Mouse (Mus musculus) stomach, embryonic 15.5 days (tissue): Measurements from ENCODE around the gene Pbrm1. TPM values are rescaled to one million over a fixed set of nuclear protein-coding genes. Genes with fewer than 3 reads are reported as not detected.

Experiments
- ATAC-seq: fragments of 200-750 bp; cut with Nextera tagmentation; 2 replicates; pipeline ENCODE4 v1.8.0; 2017; ENCODE audit warnings: low read depth, moderate number of reproducible peaks, moderate TSS enrichment; ENCODE audit not compliant: insufficient read depth, low FRiP score
- H3K27ac ChIP-seq: fragments of 300-500 bp; sonication (generic); 2 replicates; pipeline ENCODE4 v1.5.1; 2015; ENCODE audit warnings: mild to moderate bottlenecking, inconsistent platforms
- H3K27me3 ChIP-seq: fragments of 300-500 bp; sonication (generic); replicated peaks from 2 replicates; pipeline ENCODE4 v1.6.1; 2015; ENCODE audit warnings: inconsistent platforms
- H3K36me3 ChIP-seq: fragments of 300-500 bp; sonication (generic); 2 replicates; pipeline ENCODE4 v1.6.1; 2015; ENCODE audit warnings: inconsistent platforms
- H3K4me1 ChIP-seq: fragments of 300-500 bp; sonication (generic); 2 replicates; pipeline ENCODE4 v1.6.1; 2015; ENCODE audit warnings: inconsistent platforms
- H3K4me2 ChIP-seq: fragments of 300-500 bp; sonication (generic); 2 replicates; pipeline ENCODE4 v1.6.1; 2015; ENCODE audit warnings: mild to moderate bottlenecking, inconsistent platforms
- H3K4me3 ChIP-seq: fragments of 300-500 bp; sonication (generic); replicated peaks from 2 replicates; pipeline ENCODE4 v1.5.1; 2015; ENCODE audit warnings: inconsistent platforms
- H3K9ac ChIP-seq: fragments of 300-500 bp; sonication (generic); 2 replicates; pipeline ENCODE4 v1.6.1; 2015; ENCODE audit warnings: inconsistent platforms
- H3K9me3 ChIP-seq: fragments of 300-500 bp; sonication (generic); 2 replicates; pipeline ENCODE4 v1.6.1; 2016; ENCODE audit warnings: inconsistent platforms
- WGBS: fragments of 180-500 bp; shearing (Covaris S2); methylation state at CpG from one replicate; pipeline ENCODE4 v1.1.7; 2015; 5-methylcytosine and 5-hydroxymethylcytosine counted together
- polyA plus RNA-seq: library from polyadenylated mRNA; unstranded; fragments of >200 nt; fragmentation: Nextera tagmentation; extraction: Ambion mirVana; gene quantifications from 2 replicates; pipeline ENCODE4 v1.2.1, GENCODE M21; 2015

Gene Pbrm1
- polyA plus RNA-seq, 1 experiment from 2014 or later = 109 TPM

- 0 out of 2 replicates have a peak overlapping the region, but pooled peaks have one; percentile 4 for H3K4me2 ChIP-seq
- H3K9ac ChIP-seq = no peak overlapping the region
- no peak overlapping the region for H3K4me3 ChIP-seq
- H3K27ac ChIP-seq = no peak overlapping the region
- no peaks in the 10 kb centered on the region for H3K9me3 ChIP-seq
- H3K36me3 ChIP-seq = no peaks in the 10 kb centered on the region
- H3K4me1 ChIP-seq = 0 out of 2 replicates have a peak, but pooled peaks cover 2% of the 10 kb centered on the region
- H3K27me3 ChIP-seq = no peaks in the 10 kb centered on the region
- peak; percentile 28; the same call in 1 of the 2 replicates for ATAC-seq
- WGBS = 61% methylated on average over 27 of the region's 27 CpGs
These were observed 141.5 kb downstream of the Pbrm1 start for GRCm38 (mm10) chr14:31160196-31161150.

GRCm38 (mm10) chr14:31161191-31161590 lies 142.3 kb downstream of the Pbrm1 start:
- Histone ChIP-seq H3K4me1 (0 out of 2 replicates have a peak, but pooled peaks cover 4% of the 10 kb centered on the region), H3K27me3 (no peaks in the 10 kb centered on the region), H3K36me3 (no peaks in the 10 kb centered on the region), H3K4me3 (no peak overlapping the region), H3K9me3 (no peaks in the 10 kb centered on the region), H3K4me2 (no peak overlapping the region), H3K27ac (no peak overlapping the region), H3K9ac (no peak overlapping the region)
- 82% methylated on average over 7 of the region's 7 CpGs for WGBS
- no peak for ATAC-seq

GRCm38 (mm10) chr14:31161638-31162037 lies 142.7 kb downstream of the Pbrm1 start:
- Histone ChIP-seq H3K4me2 (no peak overlapping the region), H3K4me1 (peaks cover 7% of the 10 kb centered on the region; the same call in 1 of the 2 replicates), H3K27me3 (no peaks in the 10 kb centered on the region), H3K9me3 (no peaks in the 10 kb centered on the region), H3K36me3 (no peaks in the 10 kb centered on the region), H3K4me3 (no peak overlapping the region), H3K9ac (no peak overlapping the region), H3K27ac (no peak overlapping the region)
- no peak for ATAC-seq
- WGBS = 68% methylated on average over 10 of the region's 10 CpGs

GRCm38 (mm10) chr14:31164067-31164466 lies 145.1 kb downstream of the Pbrm1 start:
- Histone ChIP-seq H3K4me3 (no peak overlapping the region), H3K36me3 (no peaks in the 10 kb centered on the region), H3K27ac (no peak overlapping the region), H3K4me2 (no peak overlapping the region), H3K27me3 (no peaks in the 10 kb centered on the region), H3K9me3 (no peaks in the 10 kb centered on the region), H3K9ac (no peak overlapping the region), H3K4me1 (peaks cover 11% of the 10 kb centered on the region; the same call in 1 of the 2 replicates)
- WGBS = 72% methylated on average over 8 of the region's 8 CpGs
- ATAC-seq = no peak

- ATAC-seq = no peak
- Histone ChIP-seq H3K9ac (no peak overlapping the region), H3K9me3 (no peaks in the 10 kb centered on the region), H3K27me3 (no peaks in the 10 kb centered on the region), H3K4me3 (no peak overlapping the region), H3K4me1 (peaks cover 11% of the 10 kb centered on the region; the same call in 1 of the 2 replicates), H3K36me3 (peaks cover under 1% of the 10 kb centered on the region; the same call in 1 of the 2 replicates), H3K4me2 (no peak overlapping the region), H3K27ac (no peak overlapping the region)
- WGBS = 51% methylated on average over 2 of the region's 2 CpGs
These were observed 146.1 kb downstream of the Pbrm1 start for GRCm38 (mm10) chr14:31165010-31165409.

GRCm38 (mm10) chr14:31165458-31165857 lies 146.5 kb downstream of the Pbrm1 start:
- Histone ChIP-seq H3K36me3 (peaks cover 5% of the 10 kb centered on the region), H3K9ac (no peak overlapping the region), H3K27ac (no peak overlapping the region), H3K4me2 (no peak overlapping the region), H3K9me3 (no peaks in the 10 kb centered on the region), H3K4me3 (no peak overlapping the region), H3K27me3 (no peaks in the 10 kb centered on the region), H3K4me1 (peaks cover 11% of the 10 kb centered on the region; the same call in 1 of the 2 replicates)
- no peak for ATAC-seq
- 59% methylated on average over 7 of the region's 7 CpGs for WGBS

GRCm38 (mm10) chr14:31165991-31166630 lies 147.2 kb downstream of the Pbrm1 start:
- ATAC-seq = no peak
- Histone ChIP-seq H3K9me3 (no peaks in the 10 kb centered on the region), H3K27me3 (no peaks in the 10 kb centered on the region), H3K36me3 (peaks cover 12% of the 10 kb centered on the region), H3K4me2 (peak overlapping the region; percentile 23; the same call in 1 of the 2 replicates), H3K9ac (no peak overlapping the region), H3K4me1 (peaks cover 11% of the 10 kb centered on the region; the same call in 1 of the 2 replicates), H3K4me3 (0 out of 2 replicates have a peak overlapping the region, but pooled peaks have one; percentile 2), H3K27ac (no peak overlapping the region)
- WGBS = 34% methylated on average over 10 of the region's 10 CpGs

- WGBS = 59% methylated on average over 9 of the region's 9 CpGs
- peaks cover 11% of the 10 kb centered on the region; the same call in 1 of the 2 replicates for H3K4me1 ChIP-seq
- H3K9ac ChIP-seq = no peak overlapping the region
- H3K4me2 ChIP-seq = peak overlapping the region; percentile 23
- peaks cover 19% of the 10 kb centered on the region for H3K36me3 ChIP-seq
- no peaks in the 10 kb centered on the region for H3K27me3 ChIP-seq
- no peak overlapping the region; the same call in 1 of the 2 replicates for H3K27ac ChIP-seq
- no peak for ATAC-seq
- no peaks in the 10 kb centered on the region for H3K9me3 ChIP-seq
- H3K4me3 ChIP-seq = 0 out of 2 replicates have a peak overlapping the region, but pooled peaks have one; percentile 2
These were observed 147.9 kb downstream of the Pbrm1 start for GRCm38 (mm10) chr14:31166827-31167226.

- peaks cover 11% of the 10 kb centered on the region; the same call in 1 of the 2 replicates for H3K4me1 ChIP-seq
- peak within 1 kb of the TSS; percentile 18; the same call in 1 of the 2 replicates for H3K4me3 ChIP-seq
- ATAC-seq = no peak
- peaks cover 34% of the 10 kb centered on the region for H3K36me3 ChIP-seq
- H3K27me3 ChIP-seq = no peaks in the 10 kb centered on the region
- H3K9me3 ChIP-seq = no peaks in the 10 kb centered on the region
- H3K4me2 ChIP-seq = peak within 1 kb of the TSS; percentile 23
- H3K9ac ChIP-seq = 0 out of 2 replicates have a peak within 1 kb of the TSS, but pooled peaks have one; percentile 4
- WGBS = 21% methylated on average over 10 of the region's 10 CpGs
- H3K27ac ChIP-seq = no peak within 1 kb of the TSS
These were observed 149.5 kb downstream of the Pbrm1 start, which contains the start of gene Stab1 for GRCm38 (mm10) chr14:31168425-31168824. Gene Stab1 (minus strand): TSS chr14:31168641.

- Histone ChIP-seq H3K4me1 (peaks cover 9% of the 10 kb centered on the region; the same call in 1 of the 2 replicates), H3K27ac (no peak overlapping the region), H3K27me3 (no peaks in the 10 kb centered on the region), H3K36me3 (peaks cover 45% of the 10 kb centered on the region), H3K9me3 (no peaks in the 10 kb centered on the region), H3K4me3 (no peak overlapping the region), H3K4me2 (no peak overlapping the region), H3K9ac (no peak overlapping the region)
- ATAC-seq = no peak
- WGBS = 69% methylated on average over 6 of the region's 6 CpGs
These were observed 150.6 kb downstream of the Pbrm1 start for GRCm38 (mm10) chr14:31169508-31169907.

GRCm38 (mm10) chr14:31170963-31171362 lies 152.0 kb downstream of the Pbrm1 start:
- H3K36me3 ChIP-seq = peaks cover 60% of the 10 kb centered on the region
- no peak overlapping the region for H3K4me2 ChIP-seq
- no peaks in the 10 kb centered on the region for H3K27me3 ChIP-seq
- no peak overlapping the region for H3K4me3 ChIP-seq
- H3K4me1 ChIP-seq = peaks cover 9% of the 10 kb centered on the region; the same call in 1 of the 2 replicates
- H3K9ac ChIP-seq = no peak overlapping the region
- 79% methylated on average over 13 of the region's 13 CpGs for WGBS
- no peaks in the 10 kb centered on the region for H3K9me3 ChIP-seq
- no peak overlapping the region for H3K27ac ChIP-seq
- ATAC-seq = no peak
